Mouse (Mus musculus) C2C12 (cell line): Measurements from ENCODE around the gene Fam19a3.

Source experiments
- CTCF ChIP-seq: IDR thresholded peaks from one replicate; pipeline ENCODE4 v1.5.1; 2011; ENCODE audit not compliant: control insufficient read depth, insufficient read depth, insufficient read length
- MAX ChIP-seq: IDR thresholded peaks from one replicate; pipeline ENCODE4 v1.6.1; 2011; ENCODE audit warnings: mild to moderate bottlenecking, control low read depth
- USF1 ChIP-seq: IDR thresholded peaks from one replicate; pipeline ENCODE4 v1.6.1; 2011; ENCODE audit warnings: low read depth, mild to moderate bottlenecking, control low read depth, moderate library complexity

- no peak for TF ChIP-seq CTCF
- no peak for TF ChIP-seq MAX
- TF ChIP-seq USF1: no peak
These were observed 30.6 kb upstream of the Fam19a3 start for GRCm38 (mm10) chr3:104812254-104812653.
